Mouse (Mus musculus) ovary, postnatal 10 days (tissue): ENCODE measurements around the gene Cyp4a12b.
"Not testable (repeated sequence)": the region's sequence is repeated elsewhere in the genome, so short reads cannot be mapped to it uniquely, and the experiment has no call there.

Experiments used
- DNase-seq: peaks from one replicate; pipeline ENCODE4 v3.0.0; 2022; ENCODE audit warnings: low spot score

Cyp4a12b gene

GRCm38 (mm10) chr4:115411324-115411723 is at the start of gene Cyp4a12b:
Gene Cyp4a12b (plus strand): TSS chr4:115411624.
- DNase-seq, result not testable (repeated sequence)

- DNase-seq, result not testable (repeated sequence)
Observed at GRCm38 (mm10) chr4:115365624-115366023, 45.8 kb upstream of the Cyp4a12b start.

GRCm38 (mm10) chr4:115368067-115368466 is 43.4 kb upstream of the Cyp4a12b start:
- DNase-seq, result not testable (repeated sequence)

DNA sequence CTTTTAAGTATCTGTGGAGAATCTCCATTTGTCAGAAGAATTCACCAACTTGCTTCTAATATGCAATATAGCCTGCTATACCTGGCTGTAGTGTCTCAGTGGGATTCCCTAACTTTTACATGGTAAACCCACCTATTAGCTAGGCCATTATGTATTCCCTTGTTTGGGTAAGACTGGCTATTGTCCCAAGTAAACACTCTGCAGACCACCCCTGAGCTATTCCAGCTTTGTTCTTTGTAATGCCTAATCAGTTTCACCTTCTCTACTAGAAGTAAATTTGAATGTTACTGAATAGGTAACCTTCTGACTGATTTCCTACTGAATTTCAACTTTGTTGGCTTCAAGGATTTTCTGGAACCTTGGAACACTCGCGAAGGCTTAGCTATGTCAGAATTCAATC is 15.2 kb upstream of the Cyp4a12b start:
- not testable (repeated sequence) for DNase-seq

GRCm38 (mm10) chr4:115396950-115397349 is 14.5 kb upstream of the Cyp4a12b start:
- DNase-seq, result not testable (repeated sequence)

DNA sequence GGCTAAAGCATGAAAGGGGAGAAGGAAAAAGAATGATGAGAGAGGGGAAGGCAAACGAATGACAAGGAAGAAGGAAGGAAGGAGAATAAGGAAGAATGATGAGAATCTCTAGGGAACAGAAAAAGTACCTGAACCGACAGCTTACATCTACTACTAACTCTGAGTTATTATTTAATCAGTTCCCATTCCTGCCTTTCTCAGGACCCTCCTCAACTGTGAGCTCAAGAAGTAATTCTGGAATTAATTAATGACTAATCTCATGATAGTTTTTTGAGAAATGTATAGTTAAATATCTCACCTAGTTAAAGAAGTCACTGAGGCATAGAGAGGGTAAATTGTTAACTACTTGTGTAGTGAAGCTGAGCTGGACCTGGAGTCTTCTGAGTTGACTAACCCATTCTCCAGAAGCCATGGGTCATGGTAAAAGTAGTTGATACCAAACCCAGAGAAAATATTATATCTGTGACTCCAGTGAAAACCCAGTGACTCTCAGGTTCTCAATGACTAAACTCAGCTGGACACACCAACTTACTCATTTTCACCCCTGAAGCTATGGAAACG is 39.2 kb downstream of the Cyp4a12b start:
- no peak for DNase-seq

- DNase-seq, result no peak
Observed at GRCm38 (mm10) chr4:115452304-115452703, 40.9 kb downstream of the Cyp4a12b start, which contains the start of gene Cyp4a30b. Gene Cyp4a30b (plus strand): TSS chr4:115452604.

DNA sequence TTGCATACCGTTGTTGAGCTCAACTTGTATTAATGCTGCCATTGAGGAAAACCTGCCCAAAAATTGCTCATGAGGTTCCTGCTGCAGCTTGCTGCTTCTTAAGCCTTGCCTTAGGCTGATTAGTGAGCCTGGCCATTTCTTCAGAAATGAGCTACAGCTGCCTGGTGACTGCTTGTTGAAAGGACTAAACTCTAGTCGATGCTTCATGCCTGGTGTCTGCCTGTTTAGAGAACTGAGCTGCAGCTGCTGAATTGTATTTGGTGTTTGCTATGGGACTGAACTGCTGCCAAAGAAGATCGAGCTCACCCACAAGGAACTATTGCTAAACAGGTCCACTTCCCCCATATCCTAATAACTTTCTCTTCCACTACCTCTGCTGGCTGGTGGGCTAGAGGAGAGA is 62.2 kb downstream of the Cyp4a12b start:
- DNase-seq, result not testable (repeated sequence)

GRCm38 (mm10) chr4:115476051-115476450 is 64.6 kb downstream of the Cyp4a12b start:
- not testable (repeated sequence) for DNase-seq

DNA sequence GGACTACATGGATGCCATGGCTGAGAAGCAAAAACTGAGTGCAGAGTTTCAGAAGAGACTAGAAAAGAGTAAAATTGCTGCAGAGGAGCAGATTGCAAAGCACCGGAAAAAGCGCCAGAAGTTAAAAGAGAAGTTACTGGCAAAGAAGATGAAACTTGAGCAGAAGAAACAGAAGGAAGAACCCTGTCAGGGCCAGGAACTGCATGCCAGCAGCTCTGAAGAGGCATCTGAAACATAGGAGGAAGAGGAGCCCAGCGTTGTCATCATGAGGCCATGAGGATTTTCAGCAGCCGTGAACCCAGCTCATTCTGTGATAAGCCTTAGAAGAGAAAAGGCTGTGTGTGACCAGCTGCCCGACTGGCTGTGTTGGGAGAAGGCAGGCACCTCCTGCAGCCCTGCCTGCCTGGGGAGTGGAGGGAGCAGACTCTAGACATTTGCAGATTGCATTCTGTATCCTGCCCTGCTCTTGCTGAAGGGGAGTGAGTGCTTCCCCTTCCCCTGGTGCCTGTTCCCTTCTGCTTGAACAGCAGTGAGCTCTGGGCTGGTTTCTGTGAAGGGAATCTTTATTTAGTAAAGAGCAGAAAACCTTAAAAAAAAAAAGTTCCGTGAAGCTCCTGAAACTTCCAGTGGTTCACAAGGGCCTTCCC is 69.7 kb downstream of the Cyp4a12b start:
- DNase-seq, result no peak
